Mouse (Mus musculus) limb, embryonic 11.5 days (tissue): ENCODE data around the gene Src. TPM values are rescaled to one million over a fixed set of nuclear protein-coding genes. Genes with fewer than 3 reads are reported as not detected.

ENCODE experiments used
- ATAC-seq: fragments of 200-750 bp; cut with Nextera tagmentation; 2 replicates; pipeline ENCODE4 v1.8.0; 2017; ENCODE audit warnings: low read depth; ENCODE audit not compliant: insufficient number of reproducible peaks, low FRiP score, low TSS enrichment
- DNase-seq: peaks from one replicate; pipeline ENCODE4 v3.0.0-alpha.2; 2015; ENCODE audit warnings: low spot score
- H3K27ac ChIP-seq: fragments of 300-500 bp; sonication (generic); replicated peaks from 2 replicates; pipeline ENCODE4 v1.5.1; 2014; ENCODE audit warnings: low read depth, mild to moderate bottlenecking, low read length
- H3K27me3 ChIP-seq: fragments of 300-500 bp; sonication (generic); 2 replicates; pipeline ENCODE4 v1.6.1; 2014; ENCODE audit warnings: mild to moderate bottlenecking, low read length, mixed read lengths; ENCODE audit not compliant: control insufficient read depth, insufficient read depth
- H3K36me3 ChIP-seq: fragments of 300-500 bp; sonication (generic); 2 replicates; pipeline ENCODE4 v1.6.1; 2014; ENCODE audit warnings: mild to moderate bottlenecking, low read length, moderate library complexity, mixed read lengths; ENCODE audit not compliant: control insufficient read depth, insufficient read depth
- H3K4me1 ChIP-seq: fragments of 300-500 bp; sonication (generic); 2 replicates; pipeline ENCODE4 v1.6.1; 2014; ENCODE audit warnings: low read length, mixed read lengths; ENCODE audit not compliant: control insufficient read depth, insufficient read depth
- H3K4me2 ChIP-seq: fragments of 300-500 bp; sonication (generic); 2 replicates; pipeline ENCODE4 v1.6.1; 2014; ENCODE audit warnings: low read depth, mild to moderate bottlenecking, moderate library complexity; ENCODE audit not compliant: severe bottlenecking
- H3K4me3 ChIP-seq: fragments of 300-500 bp; sonication (generic); 2 replicates; pipeline ENCODE4 v1.5.1; 2014; ENCODE audit warnings: low read depth, low read length
- H3K9ac ChIP-seq: fragments of 300-500 bp; sonication (generic); 2 replicates; pipeline ENCODE4 v1.6.1; 2014; ENCODE audit warnings: mild to moderate bottlenecking, low read length
- H3K9me3 ChIP-seq: fragments of 300-500 bp; sonication (generic); 2 replicates; pipeline ENCODE4 v1.6.1; 2016; ENCODE audit warnings: low read length; ENCODE audit not compliant: control insufficient read depth
- WGBS: fragments of 180-500 bp; shearing (Covaris S2); extraction: QIAGEN DNeasy Blood & Tissue Kit; methylation state at CpG from one replicate; pipeline ENCODE4 v1.1.7; 2014; 5-methylcytosine and 5-hydroxymethylcytosine counted together
- polyA plus RNA-seq: library from polyadenylated mRNA; unstranded; fragments of >200 nt; fragmentation: Nextera tagmentation; extraction: Ambion mirVana; gene quantifications from 2 replicates; pipeline ENCODE4 v1.2.1, GENCODE M21; 2014

Gene Src
- polyA plus RNA-seq, 1 experiment from 2014 or later, result 18.5 TPM

GRCm38 (mm10) chr2:157389591-157389921, 28.7 kb upstream of the Src start:
- Histone ChIP-seq H3K9ac (no peak overlapping the region), H3K9me3 (no peaks in the 10 kb centered on the region), H3K4me3 (no peak overlapping the region), H3K36me3 (no peaks in the 10 kb centered on the region; the same call in 1 of the 2 replicates), H3K27ac (no peak overlapping the region), H3K4me2 (no peak overlapping the region), H3K27me3 (no peaks in the 10 kb centered on the region), H3K4me1 (no peaks in the 10 kb centered on the region)
- 88% methylated on average over 7 of the region's 7 CpGs for WGBS
- ATAC-seq (no peak), DNase-seq (no peak)

GRCm38 (mm10) chr2:157392331-157392730, 25.9 kb upstream of the Src start:
- H3K4me2 ChIP-seq, result no peak overlapping the region
- no peaks in the 10 kb centered on the region for H3K27me3 ChIP-seq
- H3K9me3 ChIP-seq, result no peaks in the 10 kb centered on the region
- H3K36me3 ChIP-seq, result peaks cover 7% of the 10 kb centered on the region; the same call in 1 of the 2 replicates
- H3K27ac ChIP-seq, result no peak overlapping the region
- no peak overlapping the region for H3K4me3 ChIP-seq
- WGBS, result 93% methylated on average over 2 of the region's 2 CpGs
- no peaks in the 10 kb centered on the region for H3K4me1 ChIP-seq
- no peak overlapping the region for H3K9ac ChIP-seq
- DNase-seq, result no peak
- no peak for ATAC-seq

- H3K4me3 ChIP-seq, result no peak overlapping the region
- H3K4me2 ChIP-seq, result no peak overlapping the region
- H3K36me3 ChIP-seq, result peaks cover 14% of the 10 kb centered on the region; the same call in 1 of the 2 replicates
- no peaks in the 10 kb centered on the region for H3K4me1 ChIP-seq
- no peak overlapping the region for H3K9ac ChIP-seq
- H3K27me3 ChIP-seq, result no peaks in the 10 kb centered on the region
- ATAC-seq, result no peak
- no peak overlapping the region for H3K27ac ChIP-seq
- WGBS, result 96% methylated on average over 4 of the region's 4 CpGs
- H3K9me3 ChIP-seq, result peaks cover 3% of the 10 kb centered on the region; the same call in 1 of the 2 replicates
- no peak for DNase-seq
Measured at GRCm38 (mm10) chr2:157393549-157393948, 24.7 kb upstream of the Src start.

GRCm38 (mm10) chr2:157394868-157395267, 23.4 kb upstream of the Src start:
- Histone ChIP-seq H3K9ac (no peak overlapping the region), H3K4me3 (no peak overlapping the region), H3K36me3 (peaks cover 15% of the 10 kb centered on the region; the same call in 1 of the 2 replicates), H3K27me3 (no peaks in the 10 kb centered on the region), H3K9me3 (peaks cover 3% of the 10 kb centered on the region; the same call in 1 of the 2 replicates), H3K4me1 (no peaks in the 10 kb centered on the region), H3K4me2 (no peak overlapping the region), H3K27ac (no peak overlapping the region)
- ATAC-seq (no peak), DNase-seq (no peak)
- WGBS, result 81% methylated on average over 6 of the region's 6 CpGs

- no peak for DNase-seq
- no peak for ATAC-seq
- Histone ChIP-seq H3K4me1 (0 out of 2 replicates have a peak, but pooled peaks cover 3% of the 10 kb centered on the region), H3K27me3 (no peaks in the 10 kb centered on the region), H3K4me2 (no peak overlapping the region), H3K9me3 (peaks cover 3% of the 10 kb centered on the region; the same call in 1 of the 2 replicates), H3K4me3 (no peak overlapping the region), H3K36me3 (peaks cover 15% of the 10 kb centered on the region; the same call in 1 of the 2 replicates), H3K27ac (no peak overlapping the region), H3K9ac (no peak overlapping the region)
- WGBS, result 83% methylated on average over 5 of the region's 5 CpGs
Measured at GRCm38 (mm10) chr2:157395371-157395770, 22.9 kb upstream of the Src start.

- WGBS, result 80% methylated on average over 13 of the region's 13 CpGs
- Histone ChIP-seq H3K4me3 (no peak overlapping the region), H3K4me2 (no peak overlapping the region), H3K4me1 (0 out of 2 replicates have a peak, but pooled peaks cover 3% of the 10 kb centered on the region), H3K27me3 (no peaks in the 10 kb centered on the region), H3K27ac (no peak overlapping the region), H3K9ac (no peak overlapping the region), H3K36me3 (peaks cover 15% of the 10 kb centered on the region; the same call in 1 of the 2 replicates), H3K9me3 (peaks cover 3% of the 10 kb centered on the region; the same call in 1 of the 2 replicates)
- ATAC-seq, result no peak
- no peak for DNase-seq
Measured at GRCm38 (mm10) chr2:157395960-157396359, 22.3 kb upstream of the Src start.

GRCm38 (mm10) chr2:157397376-157397775, 20.9 kb upstream of the Src start:
- WGBS, result 97% methylated on average over 4 of the region's 4 CpGs
- Histone ChIP-seq H3K9me3 (peaks cover 3% of the 10 kb centered on the region; the same call in 1 of the 2 replicates), H3K4me1 (0 out of 2 replicates have a peak, but pooled peaks cover 3% of the 10 kb centered on the region), H3K4me3 (no peak overlapping the region), H3K27ac (no peak overlapping the region), H3K27me3 (no peaks in the 10 kb centered on the region), H3K36me3 (peaks cover 15% of the 10 kb centered on the region; the same call in 1 of the 2 replicates), H3K9ac (no peak overlapping the region), H3K4me2 (no peak overlapping the region)
- ATAC-seq (no peak), DNase-seq (no peak)

GRCm38 (mm10) chr2:157398539-157398938, 19.7 kb upstream of the Src start:
- H3K27me3 ChIP-seq, result no peaks in the 10 kb centered on the region
- DNase-seq (no peak), ATAC-seq (no peak)
- H3K4me1 ChIP-seq, result 0 out of 2 replicates have a peak, but pooled peaks cover 3% of the 10 kb centered on the region
- no peak overlapping the region for H3K4me3 ChIP-seq
- H3K9ac ChIP-seq, result no peak overlapping the region
- H3K4me2 ChIP-seq, result no peak overlapping the region
- no peak overlapping the region for H3K27ac ChIP-seq
- peaks cover 3% of the 10 kb centered on the region; the same call in 1 of the 2 replicates for H3K9me3 ChIP-seq
- 97% methylated on average over 4 of the region's 4 CpGs for WGBS
- peaks cover 15% of the 10 kb centered on the region; the same call in 1 of the 2 replicates for H3K36me3 ChIP-seq

- 89% methylated on average over 10 of the region's 10 CpGs for WGBS
- H3K4me3 ChIP-seq, result no peak overlapping the region
- no peak overlapping the region for H3K27ac ChIP-seq
- H3K4me1 ChIP-seq, result 0 out of 2 replicates have a peak, but pooled peaks cover 3% of the 10 kb centered on the region
- H3K9ac ChIP-seq, result no peak overlapping the region
- ATAC-seq (no peak), DNase-seq (no peak)
- peaks cover 3% of the 10 kb centered on the region; the same call in 1 of the 2 replicates for H3K9me3 ChIP-seq
- H3K36me3 ChIP-seq, result peaks cover 15% of the 10 kb centered on the region; the same call in 1 of the 2 replicates
- no peak overlapping the region for H3K4me2 ChIP-seq
- no peaks in the 10 kb centered on the region for H3K27me3 ChIP-seq
Measured at GRCm38 (mm10) chr2:157399797-157400196, 18.4 kb upstream of the Src start.
